Mouse (Mus musculus) MEL (cell line): ENCODE results near the gene Rnf217. TPM values are rescaled to one million over a fixed set of nuclear protein-coding genes. Genes with fewer than 3 reads are reported as not detected.

Experiments used
- DNase-seq: peaks from one replicate; pipeline ENCODE4 v3.0.0; 2011; ENCODE audit warnings: low read depth, low spot score
- H3K27ac ChIP-seq: 2 replicates; pipeline ENCODE4 v1.5.1; 2012; ENCODE audit warnings: low read depth, mild to moderate bottlenecking, control low read depth, low read length, moderate library complexity; ENCODE audit not compliant: control insufficient read depth
- H3K27me3 ChIP-seq, 2 experiments: fragments of 150-350 bp in 1 of 2; sonication (generic) in 1 of 2; 2 replicates each; pipeline ENCODE4 v1.6.1; 2012; ENCODE audit warnings: low read length in 2 of 2, mild to moderate bottlenecking in 2 of 2, improper control_type of control experiment in 1 of 2, moderate library complexity in 1 of 2; ENCODE audit not compliant: insufficient read depth in 2 of 2, control insufficient read depth in 1 of 2
- H3K36me3 ChIP-seq, 2 experiments: 2 replicates each; pipeline ENCODE4 v1.6.1; 2012 to 2014; ENCODE audit warnings: low read length in 2 of 2, improper control_type of control experiment in 1 of 2, inconsistent platforms in 1 of 2, mild to moderate bottlenecking in 1 of 2; ENCODE audit not compliant: insufficient read depth in 2 of 2, control insufficient read depth in 1 of 2
- H3K4me1 ChIP-seq, 2 experiments: fragments of 150-350 bp in 1 of 2; sonication (generic) in 1 of 2; 2 replicates each; pipeline ENCODE4 v1.6.1; 2012; ENCODE audit warnings: low read length in 2 of 2, improper control_type of control experiment in 1 of 2, mild to moderate bottlenecking in 1 of 2; ENCODE audit not compliant: insufficient read depth in 2 of 2, control insufficient read depth in 1 of 2
- H3K4me3 ChIP-seq, 2 experiments: fragments of 150-350 bp in 1 of 2; sonication (generic) in 1 of 2; 2 replicates each; pipeline ENCODE4 v1.5.1; 2012; ENCODE audit warnings: low read depth in 2 of 2, low read length in 2 of 2, mild to moderate bottlenecking in 2 of 2, moderate library complexity in 2 of 2, control low read depth in 1 of 2, improper control_type of control experiment in 1 of 2; ENCODE audit not compliant: control insufficient read depth in 1 of 2, insufficient read depth in 1 of 2
- H3K79me2 ChIP-seq: 2 replicates; pipeline ENCODE4 v1.6.1; 2012; ENCODE audit warnings: mild to moderate bottlenecking, low read length, moderate library complexity; ENCODE audit not compliant: control insufficient read depth, poor library complexity, insufficient read depth
- H3K9ac ChIP-seq: 2 replicates; pipeline ENCODE4 v1.6.1; 2012; ENCODE audit warnings: low read depth, mild to moderate bottlenecking, control low read depth, low read length, moderate library complexity; ENCODE audit not compliant: control insufficient read depth, poor library complexity, severe bottlenecking
- H3K9me3 ChIP-seq: fragments of 150-350 bp; sonication (generic); replicated peaks from 2 replicates; pipeline ENCODE4 v1.6.1; 2012; ENCODE audit warnings: mild to moderate bottlenecking, low read length, improper control_type of control experiment, moderate library complexity; ENCODE audit not compliant: insufficient read depth
- CHD2 ChIP-seq: IDR thresholded peaks from 2 replicates; pipeline ENCODE4 v1.6.1; 2011; ENCODE audit warnings: low read length, improper control_type of control experiment
- CTCF ChIP-seq, 3 experiments: IDR thresholded peaks in 2 of 3; conservative IDR thresholded peaks in 1 of 3; 2 replicates each; pipeline ENCODE4 v1.5.1; 2011 to 2012; ENCODE audit warnings: low read length in 3 of 3, low read depth in 2 of 3, mild to moderate bottlenecking in 2 of 3, improper control_type of control experiment in 1 of 3, inconsistent platforms in 1 of 3, mixed read lengths in 1 of 3, moderate library complexity in 1 of 3; ENCODE audit not compliant: control insufficient read depth in 1 of 3, insufficient read depth in 1 of 3, poor library complexity in 1 of 3, severe bottlenecking in 1 of 3
- E2F4 ChIP-seq: IDR thresholded peaks from 2 replicates; pipeline ENCODE4 v1.6.1; 2011; ENCODE audit warnings: low read depth, low read length, improper control_type of control experiment, borderline replicate concordance
- ELF1 ChIP-seq: IDR thresholded peaks from 2 replicates; pipeline ENCODE4 v1.6.1; 2014; ENCODE audit warnings: low read depth, mild to moderate bottlenecking, inconsistent platforms, low read length, improper control_type of control experiment, moderate library complexity
- EP300 ChIP-seq, 2 experiments: IDR thresholded peaks; 2 replicates each; pipeline ENCODE4 v1.6.1; 2011; ENCODE audit warnings: improper control_type of control experiment in 2 of 2, low read length in 2 of 2, low read depth in 1 of 2, mild to moderate bottlenecking in 1 of 2
- ETS1 ChIP-seq: IDR thresholded peaks from 2 replicates; pipeline ENCODE4 v1.6.1; 2012; ENCODE audit warnings: low read depth, mild to moderate bottlenecking, inconsistent platforms, low read length, improper control_type of control experiment, moderate library complexity
- GATA1 ChIP-seq: IDR thresholded peaks from 2 replicates; pipeline ENCODE4 v1.6.1; 2011; ENCODE audit warnings: low read depth, low read length, improper control_type of control experiment
- HCFC1 ChIP-seq: IDR thresholded peaks from 2 replicates; pipeline ENCODE4 v1.6.1; 2012; ENCODE audit warnings: low read depth, mild to moderate bottlenecking, inconsistent platforms, low read length, improper control_type of control experiment, moderate library complexity
- KAT2A ChIP-seq: conservative IDR thresholded peaks from 2 replicates; pipeline ENCODE4 v1.6.1; 2012; ENCODE audit warnings: low read depth, low read length, improper control_type of control experiment, inconsistent platforms
- MAFK ChIP-seq: IDR thresholded peaks from 2 replicates; pipeline ENCODE4 v1.6.1; 2011; ENCODE audit warnings: low read depth, mild to moderate bottlenecking, low read length, improper control_type of control experiment, borderline replicate concordance
- MEF2A ChIP-seq: IDR thresholded peaks from 2 replicates; pipeline ENCODE4 v1.6.1; 2014; ENCODE audit warnings: low read depth, mild to moderate bottlenecking, inconsistent platforms, low read length, improper control_type of control experiment; ENCODE audit not compliant: poor library complexity, insufficient replicate concordance, severe bottlenecking; ENCODE audit errors: extremely low read depth
- MXI1 ChIP-seq: IDR thresholded peaks from 2 replicates; pipeline ENCODE4 v1.6.1; 2011; ENCODE audit warnings: mild to moderate bottlenecking, low read depth, low read length, improper control_type of control experiment
- NRF1 ChIP-seq: IDR thresholded peaks from 2 replicates; pipeline ENCODE4 v1.6.1; 2014; ENCODE audit warnings: low read depth, mild to moderate bottlenecking, inconsistent platforms, low read length, improper control_type of control experiment, moderate library complexity; ENCODE audit not compliant: poor library complexity, insufficient read depth, severe bottlenecking
- POLR2AphosphoS2 ChIP-seq: IDR thresholded peaks from 2 replicates; pipeline ENCODE4 v1.6.1; 2011; ENCODE audit warnings: low read length, improper control_type of control experiment
- POLR2AphosphoS5 ChIP-seq: IDR thresholded peaks from 2 replicates; pipeline ENCODE4 v1.6.1; 2012; ENCODE audit warnings: low read depth, borderline replicate concordance, mild to moderate bottlenecking, inconsistent platforms, low read length, moderate library complexity, mixed read lengths
- SIN3A ChIP-seq: IDR thresholded peaks from 2 replicates; pipeline ENCODE4 v1.6.1; 2012; ENCODE audit warnings: low read length, improper control_type of control experiment, inconsistent platforms
- SMC3 ChIP-seq: IDR thresholded peaks from 2 replicates; pipeline ENCODE4 v1.6.1; 2011; ENCODE audit warnings: low read depth, low read length, improper control_type of control experiment
- TAL1 ChIP-seq: IDR thresholded peaks from 2 replicates; pipeline ENCODE4 v1.6.1; 2012; ENCODE audit warnings: mild to moderate bottlenecking, inconsistent platforms, low read length, moderate library complexity, mixed read lengths
- TCF12 ChIP-seq: IDR thresholded peaks from 2 replicates; pipeline ENCODE4 v1.6.1; 2014; ENCODE audit warnings: low read depth, mild to moderate bottlenecking, inconsistent platforms, low read length, improper control_type of control experiment, moderate library complexity
- UBTF ChIP-seq: IDR thresholded peaks from 2 replicates; pipeline ENCODE4 v1.6.1; 2012; ENCODE audit warnings: low read depth, mild to moderate bottlenecking, inconsistent platforms, low read length, improper control_type of control experiment, moderate library complexity, borderline replicate concordance; ENCODE audit not compliant: insufficient read depth
- USF1 ChIP-seq: IDR thresholded peaks from 2 replicates; pipeline ENCODE4 v1.6.1; 2014; ENCODE audit warnings: low read depth, mild to moderate bottlenecking, inconsistent platforms, low read length, improper control_type of control experiment, moderate library complexity
- USF2 ChIP-seq, 2 experiments: IDR thresholded peaks; 2 replicates each; pipeline ENCODE4 v1.6.1; 2011 to 2012; ENCODE audit warnings: improper control_type of control experiment in 2 of 2, low read length in 2 of 2, borderline replicate concordance in 1 of 2, inconsistent platforms in 1 of 2, low read depth in 1 of 2, mild to moderate bottlenecking in 1 of 2; ENCODE audit not compliant: insufficient read depth in 1 of 2
- ZMIZ1 ChIP-seq: IDR thresholded peaks from 2 replicates; pipeline ENCODE4 v1.6.1; 2012; ENCODE audit warnings: low read depth, mild to moderate bottlenecking, inconsistent platforms, low read length, improper control_type of control experiment, moderate library complexity
- ZNF384 ChIP-seq: IDR thresholded peaks from 2 replicates; pipeline ENCODE4 v1.6.1; 2012; ENCODE audit warnings: low read depth, mild to moderate bottlenecking, inconsistent platforms, low read length, improper control_type of control experiment
- polyA plus RNA-seq, 2 experiments: library from polyadenylated mRNA; stranded (reverse) in 1 of 2; unstranded in 1 of 2; fragments of >175 nt in 1 of 2; fragments of >200 nt in 1 of 2; gene quantifications; 2 replicates each; pipeline versions ENCODE4 v1.2.1 to v1.2.4; 2012; ENCODE audit warnings: low replicate concordance in 2 of 2, low read depth in 1 of 2; ENCODE audit not compliant: insufficient read length in 2 of 2, insufficient read depth in 1 of 2, missing spikeins in 1 of 2
- total RNA-seq: library from RNA; depleted of rRNA; stranded (reverse); fragments of 300-350 nt; gene quantifications from 2 replicates; pipeline ENCODE4 v1.2.3, GENCODE M21; 2012

The Rnf217 gene
- total and polyA plus RNA-seq, 3 experiments, result not detected

- DNase-seq, result no peak
- no peak for TF ChIP-seq MEF2A
- no peak for TF ChIP-seq E2F4
- TF ChIP-seq EP300 (IDR thresholded peaks at IDR 0.05; ENCODE audit: low read depth in 1 of 2, low read length in 2 of 2), result no peak
- TF ChIP-seq HCFC1, result no peak
- TF ChIP-seq ELF1, result no peak
- no peak for TF ChIP-seq GATA1
- TF ChIP-seq USF1, result no peak
- TF ChIP-seq NRF1, result no peak
- no peak for TF ChIP-seq UBTF
- no peak for TF ChIP-seq ZNF384
- TF ChIP-seq KAT2A, result no peak
- no peak for TF ChIP-seq USF2 (IDR thresholded peaks at IDR 0.05; ENCODE audit: borderline replicate concordance in 1 of 2, insufficient read depth in 1 of 2, low read depth in 1 of 2, low read length in 2 of 2)
- no peak overlapping the region for H3K4me3 ChIP-seq
Measured at GRCm38 (mm10) chr10:31544149-31544942, 64.6 kb downstream of the Rnf217 start.

GRCm38 (mm10) chr10:31540518-31540917 is 68.5 kb downstream of the Rnf217 start:
- Histone ChIP-seq H3K4me3 (no peak overlapping the region), H3K27me3 (no peaks in the 10 kb centered on the region), H3K4me1 (no peaks in the 10 kb centered on the region), H3K9me3 (no peaks in the 10 kb centered on the region), H3K9ac (no peak overlapping the region), H3K27ac (no peak overlapping the region), H3K36me3 (no peaks in the 10 kb centered on the region), H3K79me2 (no peaks in the 10 kb centered on the region)
- no peak for DNase-seq
- TF ChIP-seq MEF2A (no peak), E2F4 (no peak), NRF1 (no peak), ETS1 (no peak), CHD2 (no peak), USF2 (IDR thresholded peaks at IDR 0.05; ENCODE audit: borderline replicate concordance in 1 of 2, insufficient read depth in 1 of 2, low read depth in 1 of 2, low read length in 2 of 2) (no peak), TCF12 (no peak), TAL1 (no peak), ZMIZ1 (no peak), CTCF (IDR thresholded peaks at IDR 0.05 in 2 of 3, conservative IDR thresholded peaks at IDR 0.05 in 1 of 3; ENCODE audit: control insufficient read depth in 1 of 3, insufficient read depth in 1 of 3, low read depth in 2 of 3, low read length in 3 of 3, poor library complexity in 1 of 3, severe bottlenecking in 1 of 3) (no peak), MAFK (no peak), MXI1 (no peak), POLR2AphosphoS5 (no peak), SIN3A (no peak), POLR2AphosphoS2 (no peak), USF1 (no peak), HCFC1 (no peak), GATA1 (no peak), SMC3 (no peak)

More at GRCm38 (mm10) chr10:31544149-31544942, 64.6 kb downstream of the Rnf217 start:
- no peaks in the 10 kb centered on the region for H3K79me2 ChIP-seq
- no peaks in the 10 kb centered on the region for H3K9me3 ChIP-seq
- no peaks in the 10 kb centered on the region for H3K36me3 ChIP-seq
- H3K27me3 ChIP-seq, result no peaks in the 10 kb centered on the region
- no peak overlapping the region for H3K9ac ChIP-seq
- H3K4me1 ChIP-seq, result no peaks in the 10 kb centered on the region
- no peak overlapping the region for H3K27ac ChIP-seq
